Mouse (Mus musculus) mouse trophoblast stem cell (cell line): ENCODE data around the gene Rcor3.

Experiments
- in situ Hi-C, 2 experiments: fragments of 300-500 bp; cut with MseI, MboI; formaldehyde crosslinking; loops; 2 replicates in 1 of 2; 3 replicates in 1 of 2; pipeline ENCODE4 v1.15.1; 2025

The Rcor3 gene

DNA sequence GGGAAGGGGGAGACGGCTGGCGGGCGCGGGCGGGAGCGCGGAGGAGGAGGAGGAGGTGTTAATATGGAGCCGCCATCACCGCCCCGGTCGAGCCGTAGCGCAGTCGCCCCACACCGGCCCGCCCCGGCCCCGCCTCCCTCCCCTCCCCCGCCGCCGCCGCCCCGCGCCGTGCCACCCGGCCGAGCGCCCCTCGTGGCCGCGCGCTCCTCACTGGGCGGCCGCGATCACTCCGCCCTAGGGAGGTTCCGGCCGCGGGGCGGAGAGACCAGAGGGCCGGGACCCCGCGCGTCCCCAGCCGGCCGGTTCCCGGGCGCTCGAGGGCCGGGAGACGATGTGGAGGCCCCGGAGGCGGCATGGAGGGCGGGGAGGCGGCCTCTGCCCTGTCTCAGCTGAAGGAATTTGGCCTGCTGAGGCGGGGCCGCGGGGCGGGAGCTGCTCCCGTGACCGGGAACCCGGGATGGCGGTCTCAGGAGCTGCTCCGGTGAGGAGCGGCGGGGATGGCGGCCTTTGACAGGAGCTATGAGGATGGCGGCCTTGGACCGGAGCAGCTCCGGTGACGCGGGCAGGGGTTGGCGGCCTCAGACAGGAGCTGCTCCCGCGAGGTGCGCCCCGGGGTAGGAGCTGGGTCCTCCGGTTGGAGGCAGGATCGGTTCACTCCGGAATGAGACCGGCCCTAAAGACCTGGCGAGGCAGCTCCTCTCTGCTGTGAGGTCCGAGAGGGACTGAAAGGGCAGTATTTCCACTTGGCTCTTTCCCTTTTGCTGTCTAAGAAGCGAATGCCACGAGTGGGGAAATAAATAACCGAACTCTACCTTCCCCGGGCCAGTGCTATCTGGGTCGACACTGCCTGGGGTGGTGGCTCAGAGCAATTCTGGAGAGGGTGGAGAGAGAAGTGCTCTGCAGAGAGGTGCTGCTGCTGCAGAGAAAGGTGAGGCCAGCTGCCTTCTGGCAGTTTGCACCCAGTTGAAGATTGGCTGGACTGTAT lies at the start of gene Rcor3:
Gene Rcor3 (minus strand): TSS at position 137 of the 985 bp plus-strand sequence.
- in situ Hi-C loops = no loop called here

DNA sequence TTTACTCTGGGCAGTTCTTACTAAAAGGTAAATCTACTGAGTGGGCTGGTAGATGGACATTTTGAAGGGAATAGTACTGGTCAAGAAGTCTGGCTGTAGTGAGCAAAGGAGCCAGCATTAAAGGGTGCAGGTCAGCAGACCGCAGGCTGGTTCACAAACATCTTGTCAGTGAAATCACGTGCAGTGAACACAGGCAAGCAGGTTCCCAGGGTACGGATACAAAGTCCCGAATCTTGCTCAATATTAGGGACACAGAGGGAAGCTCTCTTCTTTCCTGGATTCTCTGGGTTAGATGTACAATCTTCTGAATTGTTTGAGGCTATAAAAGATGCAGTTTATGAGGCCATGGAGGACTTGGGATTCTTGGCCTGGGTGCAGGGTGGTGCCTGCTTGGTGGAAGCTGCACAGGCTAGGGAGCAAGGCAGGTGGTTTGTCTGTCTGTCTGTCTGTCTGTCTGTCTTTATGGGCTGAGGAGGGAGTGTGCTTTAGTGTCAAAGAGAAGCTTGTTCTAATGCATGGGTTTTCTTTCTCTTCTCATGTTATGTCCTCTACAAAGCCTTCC lies 43.9 kb upstream of the Rcor3 start:
- in situ Hi-C loops = no loop called here

DNA sequence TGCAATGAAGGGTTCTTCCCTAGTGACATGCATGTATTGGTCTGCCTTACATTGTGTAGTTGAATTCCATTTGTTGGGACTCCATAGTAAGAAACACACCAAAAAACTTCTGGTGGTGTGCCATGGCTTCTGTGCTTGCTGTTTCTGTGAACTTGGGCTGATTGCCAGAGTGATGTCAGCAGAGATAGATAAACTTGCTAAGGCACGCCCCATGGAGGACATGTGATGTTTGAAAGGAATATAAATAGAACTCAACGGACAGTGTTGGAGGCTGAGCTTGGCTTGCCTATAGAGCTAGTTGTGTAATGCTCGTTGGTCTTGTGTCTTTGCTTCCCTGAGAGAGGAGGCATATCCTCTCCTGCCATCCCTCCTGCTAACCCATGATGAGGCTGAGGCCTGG lies 42.0 kb upstream of the Rcor3 start:
- in situ Hi-C loops = no loop called here

DNA sequence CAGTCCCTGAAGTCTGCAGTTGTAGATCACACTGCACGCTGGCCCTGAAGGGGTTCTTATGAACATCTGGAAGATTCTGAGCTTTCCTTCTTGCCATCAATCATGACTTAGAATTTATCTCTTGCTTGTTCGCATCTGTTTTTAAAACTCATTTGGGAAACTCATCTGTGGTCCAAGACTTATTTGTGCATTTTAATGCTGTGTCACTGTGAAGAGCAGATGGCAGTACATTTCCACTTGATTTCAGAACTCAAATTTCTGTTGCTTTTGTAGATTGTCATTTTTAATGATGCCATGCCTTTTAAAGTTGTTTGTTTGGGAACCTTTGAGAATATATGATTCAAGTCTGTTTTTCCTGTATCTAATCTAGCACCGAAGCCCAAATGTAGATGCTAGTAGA lies 33.6 kb upstream of the Rcor3 start:
- in situ Hi-C loops = no loop called here

- in situ Hi-C loops = no loop called here
Measured at GRCm38 (mm10) chr1:192151179-192151578, 13.3 kb upstream of the Rcor3 start.

- in situ Hi-C loops = no loop called here
Measured at GRCm38 (mm10) chr1:192140313-192140712, 2.5 kb upstream of the Rcor3 start.

DNA sequence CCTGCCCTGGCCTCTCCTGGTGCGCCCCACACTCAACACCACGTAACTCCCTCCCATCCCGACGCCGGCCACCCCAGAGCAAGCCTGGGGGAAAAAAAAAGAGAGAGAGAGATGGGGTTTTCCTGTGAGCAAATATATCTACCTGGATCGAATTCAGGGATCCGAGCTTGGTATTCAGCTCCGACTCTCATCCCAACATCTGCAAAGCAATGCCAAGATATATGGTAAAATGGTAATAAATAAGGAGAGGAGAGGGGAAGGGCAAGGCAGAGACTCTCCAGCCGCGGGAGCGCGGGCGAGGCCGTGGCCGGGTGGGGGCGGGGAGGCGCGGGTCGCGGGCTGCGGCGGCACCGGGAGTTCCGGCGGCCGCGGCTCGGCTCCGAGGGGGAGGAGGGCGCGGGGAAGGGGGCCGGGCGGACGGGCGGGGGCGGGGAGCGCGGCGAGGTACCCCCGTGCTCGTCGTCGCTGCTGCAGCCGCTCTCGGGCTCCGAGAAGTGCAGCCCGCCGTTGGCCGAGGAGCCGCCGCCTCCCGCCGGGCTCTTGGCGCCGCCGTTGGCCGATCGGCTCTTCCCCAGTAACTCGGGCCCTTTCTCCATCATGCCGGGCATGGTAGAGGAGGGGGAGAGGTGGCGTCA lies 454 bp downstream of the Rcor3 start:
- in situ Hi-C loops = no loop called here

GRCm38 (mm10) chr1:192136561-192137290 lies 1.1 kb downstream of the Rcor3 start:
- in situ Hi-C loops = no loop called here

- in situ Hi-C loops = no loop called here
Measured at GRCm38 (mm10) chr1:192130202-192130601, 7.7 kb downstream of the Rcor3 start.

DNA sequence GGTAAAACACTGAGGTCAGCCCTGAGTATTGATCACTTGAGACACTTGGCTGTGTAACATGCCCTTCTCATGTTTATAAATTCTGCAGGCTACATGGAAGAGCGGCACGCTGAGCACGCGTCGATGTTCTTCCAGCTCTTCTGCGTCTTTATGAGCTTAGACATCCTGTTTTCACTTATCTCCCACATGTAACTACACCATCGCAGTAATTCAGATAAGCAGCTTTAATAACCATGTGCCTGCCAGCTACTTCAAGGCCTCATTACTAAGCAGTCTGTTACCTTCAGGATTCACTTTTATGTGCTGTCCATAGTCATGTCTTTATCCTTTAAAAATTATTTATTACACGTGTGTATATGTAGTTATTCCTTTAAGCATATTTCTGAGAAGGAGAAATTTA lies 9.5 kb downstream of the Rcor3 start:
- in situ Hi-C loops = no loop called here

DNA sequence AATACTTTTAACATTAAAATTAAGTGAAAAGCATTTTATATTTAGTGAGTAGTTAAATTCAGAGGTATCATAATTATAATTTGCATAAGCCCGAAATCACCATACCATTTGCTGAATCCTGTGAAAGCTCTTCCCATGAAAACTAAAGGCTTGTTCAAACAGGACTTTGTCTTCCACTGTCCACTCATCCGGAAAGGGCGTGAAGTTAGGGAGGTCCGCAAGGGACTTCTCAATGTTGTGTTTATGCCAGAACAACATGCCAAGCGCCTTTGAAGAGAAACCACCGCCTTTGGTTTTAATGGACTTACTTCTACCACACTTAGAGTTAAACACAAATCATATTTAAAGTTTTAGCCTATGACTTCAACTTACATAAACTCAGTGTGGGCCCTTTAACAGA lies 12.1 kb downstream of the Rcor3 start:
- in situ Hi-C loops = no loop called here

DNA sequence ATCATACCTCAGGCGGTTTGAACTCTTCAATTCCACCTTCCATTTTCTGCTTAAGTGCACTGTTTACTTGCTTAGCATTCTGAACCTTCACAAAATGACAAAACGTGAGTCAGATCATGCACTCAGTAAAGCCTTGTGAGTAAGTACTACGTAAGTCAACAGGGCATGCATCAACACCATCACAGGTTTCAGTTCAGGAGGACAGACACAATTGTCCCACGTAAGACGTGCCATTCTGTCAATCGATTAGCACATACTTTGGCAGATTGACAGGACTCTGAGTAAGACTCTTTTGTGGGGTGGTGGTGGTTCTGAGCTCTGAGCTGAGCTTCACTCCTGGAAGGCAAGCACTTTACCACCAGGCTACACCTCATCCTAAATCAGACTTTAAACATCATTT lies 21.6 kb downstream of the Rcor3 start:
- in situ Hi-C loops = no loop called here

GRCm38 (mm10) chr1:192115378-192115777 lies 22.5 kb downstream of the Rcor3 start:
- in situ Hi-C loops = no loop called here

DNA sequence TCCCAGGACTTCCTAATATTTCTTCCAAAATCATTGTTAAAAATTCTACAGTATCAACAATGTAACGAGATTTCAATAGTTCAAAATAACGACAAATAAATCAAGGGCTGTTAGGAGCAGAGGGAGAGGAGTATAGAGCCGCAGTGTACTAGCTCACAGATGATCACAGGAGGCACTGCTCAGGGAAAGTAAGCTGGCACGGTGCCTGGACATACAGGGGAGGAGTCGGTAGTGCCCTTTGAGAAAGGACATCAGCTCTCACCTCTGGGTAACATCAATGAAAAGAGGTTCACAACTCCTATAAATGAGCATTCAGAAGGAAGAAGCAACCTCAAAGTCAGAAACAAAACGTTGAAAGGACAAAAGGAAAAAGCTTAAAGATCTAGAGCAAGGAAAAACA lies 28.7 kb downstream of the Rcor3 start:
- in situ Hi-C loops = no loop called here

DNA sequence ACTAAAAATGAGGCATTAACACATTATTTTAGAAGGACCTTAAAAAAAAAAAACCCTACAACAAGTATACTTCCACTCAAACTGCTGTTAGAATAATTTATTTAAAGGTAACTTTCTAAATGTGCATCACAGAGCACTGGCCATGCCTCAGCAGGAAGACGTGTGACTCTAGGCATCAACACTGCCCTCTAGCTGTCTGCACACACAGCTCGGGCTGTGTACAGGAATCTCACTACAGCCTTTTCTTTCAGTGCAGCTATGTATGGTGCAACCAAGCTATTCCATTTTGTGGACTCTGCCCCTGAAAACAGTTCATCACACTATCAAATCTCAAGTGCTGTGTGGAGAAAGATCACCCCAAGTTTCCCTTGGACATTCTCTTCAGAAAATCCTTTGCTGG lies 30.5 kb downstream of the Rcor3 start:
- in situ Hi-C loops = no loop called here

DNA sequence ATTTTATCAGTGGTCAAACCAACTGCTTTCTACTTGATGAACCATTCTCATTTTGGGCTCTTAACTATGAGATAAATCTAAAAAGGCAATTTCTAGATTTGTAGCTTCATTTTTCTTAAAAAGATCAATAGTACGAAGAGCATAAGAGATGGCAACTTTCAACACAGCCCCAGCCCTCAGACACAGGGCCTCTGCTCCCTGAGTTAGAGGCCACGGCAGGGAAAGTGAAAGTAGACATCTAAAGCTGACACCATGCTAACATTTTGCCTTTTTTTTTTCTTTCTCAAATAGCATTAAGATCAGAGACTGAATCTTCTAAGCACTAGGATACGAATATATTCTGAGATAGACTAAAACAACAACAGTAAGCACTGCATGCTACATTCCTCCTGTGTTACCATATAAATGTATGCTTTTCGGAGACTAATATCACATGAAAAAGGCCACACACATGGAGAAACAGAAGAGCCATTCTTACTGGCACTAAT lies 31.9 kb downstream of the Rcor3 start:
- in situ Hi-C loops = no loop called here

GRCm38 (mm10) chr1:192104021-192104420 lies 33.8 kb downstream of the Rcor3 start:
- in situ Hi-C loops = no loop called here

DNA sequence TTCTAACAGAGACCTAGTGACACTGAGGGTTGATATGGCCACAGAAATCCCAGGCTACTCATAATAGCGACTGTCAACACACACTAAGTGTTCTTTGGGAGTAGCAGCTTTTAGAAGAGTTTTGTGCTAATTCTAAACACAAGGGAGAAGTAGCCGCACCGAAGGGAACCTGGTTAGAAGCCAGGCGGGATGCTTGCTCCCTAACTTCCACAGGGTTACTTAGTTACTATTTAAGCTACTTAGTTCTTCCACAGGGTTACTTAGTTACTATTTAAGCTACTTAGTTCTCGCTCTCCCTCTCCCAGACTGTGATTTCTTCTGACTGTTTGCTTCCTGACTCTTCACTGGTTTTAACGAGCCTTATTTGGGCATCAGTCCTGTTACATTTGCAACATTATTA lies 34.7 kb downstream of the Rcor3 start:
- in situ Hi-C loops = no loop called here

DNA sequence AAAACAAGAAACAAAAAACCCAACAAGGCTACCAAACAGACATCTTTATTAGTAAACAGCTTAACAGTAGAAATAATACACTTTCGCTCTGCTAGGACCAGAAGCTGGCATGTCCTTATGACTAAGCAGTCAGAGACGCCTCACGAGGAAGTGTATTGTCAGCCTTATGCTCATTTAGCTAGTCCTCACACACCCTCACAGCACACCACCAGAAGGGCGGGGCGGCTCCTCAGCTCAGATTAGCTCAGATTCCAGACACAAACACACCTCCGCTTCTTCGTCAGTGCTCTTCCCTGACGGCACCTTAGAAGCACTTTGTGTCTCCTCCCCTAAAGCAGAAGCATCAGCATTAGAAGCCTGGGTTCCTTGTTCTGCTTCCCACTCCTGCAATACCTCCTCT lies 36.5 kb downstream of the Rcor3 start:
- in situ Hi-C loops = no loop called here

DNA sequence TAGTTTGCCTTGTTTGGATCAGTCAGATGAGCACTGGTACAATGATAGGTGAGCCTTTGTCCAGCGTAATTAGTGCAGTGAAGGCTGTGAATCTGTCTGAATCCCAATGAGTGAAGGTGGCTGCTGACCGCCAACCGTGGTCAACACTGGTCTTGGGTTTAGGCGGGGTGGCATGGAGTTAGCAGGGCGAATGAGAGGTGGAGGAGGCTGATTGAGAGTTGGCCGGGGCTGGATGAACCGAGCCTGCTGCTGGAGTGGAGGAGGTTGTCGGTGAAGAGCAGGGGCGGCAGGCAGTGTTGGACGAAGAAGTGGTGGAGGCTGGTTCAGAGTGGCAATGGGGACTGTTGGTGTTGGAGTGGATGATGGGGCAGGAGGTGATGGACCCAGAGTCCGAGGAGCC lies 37.1 kb downstream of the Rcor3 start:
- in situ Hi-C loops = no loop called here

DNA sequence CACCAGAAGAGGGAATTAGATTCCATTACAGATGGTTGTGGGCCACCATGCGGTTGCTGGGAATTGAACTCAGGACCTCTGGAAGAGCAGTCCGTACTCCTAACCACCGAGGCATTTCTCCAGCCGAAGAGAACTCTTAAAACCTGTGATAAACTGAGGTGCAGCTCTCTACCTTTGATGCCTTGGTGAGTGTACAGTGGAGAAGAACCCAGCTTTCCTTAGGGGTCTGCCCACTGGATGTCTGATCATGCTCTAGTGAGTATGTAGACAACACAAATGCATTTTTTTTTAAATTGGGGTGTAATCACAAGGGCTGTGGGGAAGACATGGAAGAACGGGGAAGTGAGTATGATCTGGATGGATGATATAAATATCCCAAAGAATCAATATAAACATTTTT lies 42.2 kb downstream of the Rcor3 start:
- in situ Hi-C loops = no loop called here
